In the genomic region with DNA sequence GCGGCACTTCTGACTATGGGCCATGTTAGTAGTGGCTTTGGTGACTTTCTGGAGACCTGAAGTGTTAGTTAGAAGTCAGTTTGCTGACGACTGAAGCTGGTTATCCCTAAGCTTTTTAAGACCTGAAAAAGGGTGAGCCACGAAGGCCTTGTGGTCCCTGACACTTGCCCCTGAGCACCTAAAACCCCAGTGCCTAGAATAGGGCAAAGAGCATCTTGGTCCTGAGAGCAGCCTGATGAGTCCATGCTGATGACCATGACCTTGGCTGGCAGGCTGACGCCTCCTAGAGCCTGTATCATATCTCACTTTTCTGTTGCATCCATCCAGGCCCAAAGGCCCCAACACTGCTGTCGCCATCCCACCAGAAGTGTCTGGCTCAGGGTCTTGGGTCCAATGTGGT, we compare ENCODE assay signal across 17 mouse cellular contexts. TPM values are rescaled to one million over a fixed set of nuclear protein-coding genes. Genes with fewer than 3 reads are reported as not detected.
"Had no signal": no experiment of that assay in that cellular context is flagged by ENCODE, and none has a peak within 500 bp of the region (broad histone marks: within the 10 kb centered on the region; RNA-seq: fewer than 3 reads in every experiment).

No protein-coding gene starts in this region.

- DNase-seq: cerebellum, adult 8-10 months; cerebellum, adult 9-10 months; cerebellum, adult 9-11 months; cerebellum, postnatal 10 days; cerebellum, postnatal 14 days; cerebellum, postnatal 25 days; cerebellum, postnatal 36 days; embryo, embryonic 11 days; forebrain, postnatal 0 days; gastrocnemius, adult 2 months; gastrocnemius, postnatal 10 days; gastrocnemius, postnatal 14 days; gastrocnemius, postnatal 25 days; gastrocnemius, postnatal 36 days; heart, adult 18-20 months; heart, adult 2 months had no signal

RNA-seq across cellular contexts. Expression of gene Ablim2, which starts 12.3 kb away (rescaled TPM):
- total RNA-seq: common myeloid progenitor, adult 5-6 weeks had no signal
